Mouse (Mus musculus) regulatory T cell (primary cell): Measurements from ENCODE around the gene Gm10999.
"Not testable (repeated sequence)": the region's sequence is repeated elsewhere in the genome, so short reads cannot be mapped to it uniquely, and the experiment has no call there.

Experiments used
- in situ Hi-C: fragments of 300-600 bp; cut with MboI, MseI; formaldehyde crosslinking; loops from one replicate; pipeline ENCODE4 v1.15.1; 2025; ENCODE audit warnings: high pct_unique_total_duplicates

The Gm10999 gene

DNA sequence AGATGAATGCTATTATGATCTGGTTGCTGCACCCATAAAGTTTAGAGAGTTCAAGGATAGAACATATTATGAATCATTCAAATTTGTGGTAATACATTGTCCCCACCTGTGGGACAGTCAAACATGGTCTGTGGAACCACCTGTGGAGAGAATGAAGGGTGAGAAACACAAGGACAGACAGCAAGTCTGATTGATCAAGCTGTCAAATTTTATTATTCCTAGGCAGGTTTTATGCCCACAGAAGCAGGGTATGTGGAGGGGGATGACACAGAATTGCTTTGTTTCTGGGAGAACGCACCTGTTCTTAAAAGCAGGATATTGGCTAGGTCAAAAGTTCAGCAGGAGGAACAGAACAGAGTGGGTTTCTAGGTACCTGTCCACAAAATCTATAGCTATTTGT lies at the start of gene Gm10999:
Gene Gm10999 (minus strand): TSS at position 101 of the 400 bp plus-strand sequence.
- in situ Hi-C loops = no loop called here

DNA sequence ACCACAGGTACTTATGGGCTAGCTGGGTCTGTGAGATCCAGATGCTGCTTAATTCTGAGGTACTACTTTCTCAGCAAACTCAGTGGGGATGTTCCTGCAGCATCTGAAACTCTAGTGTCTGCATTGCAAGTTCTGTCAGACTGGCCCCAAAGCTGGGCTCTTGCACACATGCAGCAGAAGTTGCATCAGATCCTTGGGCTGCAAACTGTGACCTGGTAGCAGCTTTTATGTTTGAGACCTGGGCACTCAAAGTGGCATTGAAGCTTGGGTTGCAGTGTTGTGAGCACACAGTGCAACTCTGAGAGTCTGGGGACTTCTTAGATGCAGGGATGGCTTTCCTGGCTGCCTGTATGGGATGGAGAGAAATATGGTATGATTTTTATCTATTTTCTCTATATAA lies 2.0 kb upstream of the Gm10999 start:
- in situ Hi-C loops = no loop called here

DNA sequence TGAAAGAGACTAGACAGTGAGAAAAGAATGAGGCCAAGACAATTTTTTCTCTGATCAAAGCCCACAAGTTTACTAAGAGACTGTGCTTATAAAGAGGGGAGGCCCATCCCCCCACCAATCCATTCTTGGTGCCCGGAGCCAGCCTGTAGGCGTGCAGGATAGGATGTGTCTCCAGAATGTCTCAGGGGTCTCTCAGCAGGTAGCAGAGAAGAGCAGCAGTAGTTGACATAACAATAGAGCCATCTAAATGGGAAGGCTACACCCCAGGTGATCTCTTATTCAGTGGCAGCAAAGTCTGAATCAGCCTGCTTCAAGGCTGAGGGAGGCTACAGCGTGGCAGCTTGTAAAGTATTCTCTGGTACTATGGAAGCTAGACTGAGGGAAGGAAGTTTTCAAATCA lies 15.7 kb downstream of the Gm10999 start:
- in situ Hi-C loops = not testable (repeated sequence)
